Mouse (Mus musculus) megakaryocyte, adult 5-6 weeks (primary cell): ENCODE measurements around the gene Zfp282. TPM values are rescaled to one million over a fixed set of nuclear protein-coding genes. Genes with fewer than 3 reads are reported as not detected.

Source experiments
- ATAC-seq: 2 replicates; pipeline ENCODE4 v1.8.0; 2016; ENCODE audit warnings: mild to moderate bottlenecking, inconsistent platforms; ENCODE audit not compliant: poor library complexity, severe bottlenecking
- total RNA-seq, 2 experiments: library from RNA; stranded (forward) in 1 of 2; stranded (reverse) in 1 of 2; fragments of 153-499, 151-499 nt in 1 of 2; fragments of 221-1000, 200-1000 nt in 1 of 2; gene quantifications; 2 replicates each; pipeline versions ENCODE4 v1.2.3 to v1.2.4; 2015 to 2017

Gene Zfp282
- total RNA-seq, 2 experiments from 2014 or later: 4.6 to 8.4 TPM

DNA sequence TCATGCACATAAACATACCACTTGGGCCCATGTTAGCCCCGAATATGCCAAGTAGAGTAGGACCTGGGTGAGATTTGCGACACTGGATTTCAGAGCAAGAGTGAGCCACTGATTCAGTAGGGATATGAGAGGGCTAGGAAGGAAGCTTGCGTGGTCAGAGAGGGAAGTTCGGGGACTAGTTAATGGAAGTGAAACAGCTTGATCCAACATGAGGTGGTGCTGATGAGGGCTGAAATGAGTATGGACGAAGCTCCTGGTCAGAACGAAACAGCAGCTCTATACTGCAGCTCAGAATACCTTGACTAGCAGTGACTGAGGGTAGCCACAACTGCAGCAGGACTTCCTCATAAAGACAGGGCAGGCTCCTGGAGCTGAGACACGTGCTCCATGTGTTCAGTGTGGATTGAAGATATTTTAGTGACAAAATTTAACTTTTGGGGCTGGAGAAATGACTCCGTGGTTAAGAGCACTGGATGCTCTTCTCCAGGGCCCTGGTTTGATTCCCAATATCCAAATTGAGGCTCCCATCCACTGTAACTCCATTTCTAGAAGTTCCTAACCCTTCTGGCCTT is 11.9 kb downstream of the Zfp282 start:
- ATAC-seq: peak; percentile 49

DNA sequence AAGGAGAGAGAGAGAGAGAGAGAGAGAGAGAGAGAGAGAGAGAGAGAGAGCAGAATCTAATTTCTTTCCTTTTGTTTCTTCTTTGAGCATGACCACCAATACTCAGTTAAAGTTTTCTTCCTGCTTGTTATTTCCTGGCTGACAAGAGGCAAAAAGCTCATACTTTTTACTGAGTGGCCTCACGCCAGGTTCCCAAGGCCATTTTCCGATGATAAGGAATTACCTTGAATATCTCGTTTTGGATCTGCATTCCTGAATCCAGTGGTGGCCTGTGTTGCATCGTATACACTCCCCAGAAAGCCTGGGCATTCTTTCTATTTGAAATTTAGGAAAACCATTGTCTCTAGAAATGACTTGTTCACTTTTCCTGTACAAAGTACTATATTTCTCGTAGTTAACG is 22.4 kb downstream of the Zfp282 start:
- no peak for ATAC-seq

DNA sequence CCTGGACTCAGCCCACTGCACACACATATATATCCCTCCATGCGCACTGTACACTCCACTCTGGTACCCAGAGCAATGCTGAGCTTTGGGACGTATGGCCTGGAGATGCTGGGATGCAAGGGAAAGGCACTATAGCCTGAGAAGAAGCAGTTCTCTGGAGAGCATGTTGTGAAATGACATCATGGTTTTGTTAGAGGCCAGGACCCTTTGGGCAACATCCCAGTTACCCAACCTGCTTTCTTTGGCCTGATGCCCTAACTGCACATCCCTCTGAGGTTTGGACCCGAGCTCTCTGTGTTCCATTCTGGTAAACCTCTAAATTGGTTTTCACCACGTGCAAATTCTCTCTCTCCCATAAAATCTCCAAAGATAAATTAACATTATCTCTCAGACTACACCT is 26.6 kb downstream of the Zfp282 start:
- no peak for ATAC-seq

DNA sequence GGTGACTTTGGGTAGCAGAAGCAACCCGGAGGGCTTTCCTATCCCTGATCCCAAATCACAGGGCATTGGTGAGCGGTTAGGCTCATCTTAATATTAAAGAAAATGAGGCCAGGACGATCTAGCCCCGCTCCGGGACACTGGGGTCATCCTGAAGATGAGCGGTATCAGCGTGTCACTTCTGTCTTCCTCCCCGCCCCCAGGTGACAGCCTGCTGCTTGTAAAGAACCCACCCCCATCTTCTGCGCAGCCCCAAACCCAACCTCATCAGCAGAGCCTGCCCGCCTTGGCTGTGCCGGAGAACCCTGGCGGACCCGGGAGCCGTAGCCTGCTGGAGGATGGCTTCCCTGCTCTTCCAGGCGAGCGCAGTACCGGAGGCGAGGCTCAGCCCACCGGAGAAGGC is 27.4 kb downstream of the Zfp282 start:
- no peak for ATAC-seq

DNA sequence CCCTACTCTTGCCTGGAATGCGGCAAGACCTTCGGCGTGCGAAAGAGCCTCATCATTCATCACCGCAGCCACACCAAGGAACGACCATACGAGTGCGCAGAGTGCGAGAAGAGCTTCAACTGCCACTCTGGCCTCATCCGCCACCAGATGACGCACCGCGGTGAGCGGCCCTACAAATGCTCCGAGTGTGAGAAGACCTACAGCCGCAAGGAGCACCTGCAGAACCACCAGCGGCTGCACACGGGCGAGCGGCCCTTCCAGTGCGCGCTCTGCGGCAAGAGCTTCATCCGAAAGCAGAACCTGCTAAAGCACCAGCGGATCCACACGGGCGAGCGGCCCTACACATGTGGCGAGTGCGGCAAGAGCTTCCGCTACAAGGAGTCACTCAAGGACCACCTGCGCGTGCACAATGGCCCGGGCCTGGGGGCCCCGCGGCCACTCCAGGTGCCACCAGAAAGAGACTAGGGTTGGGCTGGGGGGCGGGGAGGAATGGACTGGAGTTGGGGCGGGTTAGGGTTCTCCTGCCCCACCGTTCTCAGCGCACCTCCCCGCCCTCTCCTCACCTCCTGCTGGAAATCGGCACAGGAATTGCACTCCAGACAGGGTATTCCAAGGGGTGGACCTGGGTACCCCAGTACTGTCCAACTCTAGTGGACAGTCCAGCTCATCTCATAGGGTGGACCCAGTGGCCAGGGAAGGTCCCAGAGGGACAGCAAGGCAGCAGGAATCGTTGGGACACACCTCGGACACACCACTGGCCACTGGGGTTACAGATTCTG is 28.1 kb downstream of the Zfp282 start:
- no peak for ATAC-seq

DNA sequence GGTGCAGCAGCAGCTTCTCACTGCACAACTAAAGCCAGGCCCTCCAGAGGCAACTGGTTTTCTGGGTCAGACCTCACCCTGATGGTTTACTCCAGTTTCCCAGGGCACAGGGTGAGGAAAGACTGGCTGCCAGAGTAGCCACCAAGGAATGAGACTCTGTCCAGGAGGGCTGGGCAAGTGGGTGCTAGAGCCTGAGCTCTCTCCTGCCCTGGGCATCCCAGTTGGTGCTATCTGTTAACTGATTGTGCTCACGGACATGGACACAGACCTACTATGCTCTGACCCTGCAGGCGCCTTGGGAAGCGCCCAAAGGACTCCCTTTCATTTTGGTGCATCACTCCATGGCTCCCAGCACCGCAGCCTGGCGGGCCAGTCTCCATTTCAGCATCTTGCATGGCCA is 29.3 kb downstream of the Zfp282 start:
- ATAC-seq: no peak

DNA sequence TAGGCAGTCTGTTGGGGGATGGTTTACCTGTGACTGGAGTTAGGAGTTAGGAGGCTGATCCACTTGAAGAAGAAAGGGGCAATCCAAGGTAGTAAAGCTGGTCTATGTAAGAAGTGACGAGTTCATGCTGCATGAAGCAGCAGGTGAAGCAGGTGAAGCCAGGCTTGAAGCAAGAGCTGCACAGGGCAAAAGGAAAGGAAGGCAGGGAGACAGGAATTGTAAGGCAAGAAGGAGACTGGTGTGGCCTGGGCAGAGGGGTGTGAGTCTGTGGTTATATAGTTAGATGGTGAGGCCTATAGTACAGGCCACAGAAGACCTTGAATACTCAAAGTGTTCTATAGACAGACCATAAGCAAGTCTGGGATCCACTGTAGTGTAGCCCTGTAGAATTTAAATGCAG is 32.0 kb downstream of the Zfp282 start:
- ATAC-seq: no peak

DNA sequence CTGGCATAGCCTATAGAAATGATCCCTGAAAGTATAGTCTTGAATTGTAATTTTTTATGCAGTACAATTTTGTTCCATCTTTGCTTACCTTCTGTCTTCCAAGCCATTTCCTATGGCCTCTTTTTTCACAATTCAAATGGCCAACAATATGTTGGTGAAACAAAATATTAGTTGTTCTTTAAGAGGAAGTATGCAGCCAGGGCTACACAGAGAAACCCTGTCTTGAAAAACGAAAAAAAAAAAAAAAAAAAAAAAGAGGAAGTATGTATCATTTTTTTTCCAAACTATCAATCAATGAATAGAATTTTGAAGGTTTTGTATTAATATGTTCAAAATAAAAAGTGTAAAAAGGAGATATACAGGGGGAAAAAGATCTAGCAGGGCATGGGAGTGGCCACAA is 34.6 kb downstream of the Zfp282 start:
- peak; percentile 51; the same call in 1 of the 2 replicates for ATAC-seq

DNA sequence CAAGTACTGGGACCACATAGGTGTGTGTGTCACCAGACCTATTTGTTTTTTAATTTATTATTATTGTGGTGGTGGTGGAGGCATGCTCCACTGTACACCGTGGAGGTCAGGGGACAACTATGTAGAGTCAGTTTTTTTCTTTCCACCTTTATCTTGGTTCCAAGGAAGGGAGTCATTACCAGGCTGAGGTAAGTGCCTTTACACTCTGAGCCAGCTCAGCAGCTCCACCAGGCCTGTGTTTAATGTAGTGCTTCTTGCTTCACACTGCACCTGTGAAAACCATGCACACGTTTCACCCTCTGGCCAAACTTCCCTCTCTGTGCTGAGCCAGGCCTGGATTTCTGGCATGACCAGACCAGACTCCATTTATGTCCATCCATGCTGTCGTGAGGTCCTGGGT is 36.0 kb downstream of the Zfp282 start:
- no peak for ATAC-seq

DNA sequence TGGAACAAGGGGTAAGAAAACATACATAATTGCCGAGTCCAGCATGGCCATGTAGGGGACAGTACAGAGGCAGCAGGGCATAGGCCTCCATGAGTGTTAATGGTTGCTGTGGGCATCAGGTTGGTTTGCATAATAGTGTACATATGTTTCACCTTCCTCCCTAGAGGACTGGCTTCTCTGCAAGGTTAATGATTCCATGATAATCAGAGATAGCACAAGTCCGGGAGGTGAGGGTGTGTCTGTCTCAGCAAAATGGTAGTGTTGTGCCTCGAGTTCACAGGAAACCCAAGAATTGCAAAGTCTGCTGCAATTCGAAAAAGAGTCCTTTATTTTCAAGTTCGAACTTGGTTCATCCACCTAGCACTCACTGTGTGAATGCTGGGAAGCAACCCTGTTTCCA is 40.0 kb downstream of the Zfp282 start:
- ATAC-seq: no peak

DNA sequence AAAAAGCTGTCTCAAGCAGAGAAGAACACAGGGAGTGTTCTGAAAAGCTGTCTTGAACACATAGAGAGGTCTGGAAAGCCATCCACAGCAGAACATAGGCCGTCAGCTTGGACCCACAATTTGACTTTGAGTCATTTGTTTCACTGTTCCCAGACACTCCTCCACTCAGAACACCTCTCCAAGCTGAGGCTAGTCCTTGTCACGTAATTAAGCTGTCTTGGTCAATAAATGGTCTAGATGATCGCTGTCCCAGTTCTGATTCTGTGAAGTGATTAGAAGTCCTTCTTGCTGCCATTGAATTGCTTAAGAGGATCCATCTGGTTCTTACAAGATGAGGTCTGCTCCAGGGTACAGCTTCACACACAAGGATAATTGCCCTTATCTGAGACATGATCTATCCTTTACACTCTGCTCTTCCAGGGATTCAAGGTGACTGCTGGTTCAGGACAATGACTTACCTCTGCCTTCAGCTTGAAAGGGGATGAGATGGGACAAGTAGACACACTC is 41.8 kb downstream of the Zfp282 start:
- no peak for ATAC-seq

DNA sequence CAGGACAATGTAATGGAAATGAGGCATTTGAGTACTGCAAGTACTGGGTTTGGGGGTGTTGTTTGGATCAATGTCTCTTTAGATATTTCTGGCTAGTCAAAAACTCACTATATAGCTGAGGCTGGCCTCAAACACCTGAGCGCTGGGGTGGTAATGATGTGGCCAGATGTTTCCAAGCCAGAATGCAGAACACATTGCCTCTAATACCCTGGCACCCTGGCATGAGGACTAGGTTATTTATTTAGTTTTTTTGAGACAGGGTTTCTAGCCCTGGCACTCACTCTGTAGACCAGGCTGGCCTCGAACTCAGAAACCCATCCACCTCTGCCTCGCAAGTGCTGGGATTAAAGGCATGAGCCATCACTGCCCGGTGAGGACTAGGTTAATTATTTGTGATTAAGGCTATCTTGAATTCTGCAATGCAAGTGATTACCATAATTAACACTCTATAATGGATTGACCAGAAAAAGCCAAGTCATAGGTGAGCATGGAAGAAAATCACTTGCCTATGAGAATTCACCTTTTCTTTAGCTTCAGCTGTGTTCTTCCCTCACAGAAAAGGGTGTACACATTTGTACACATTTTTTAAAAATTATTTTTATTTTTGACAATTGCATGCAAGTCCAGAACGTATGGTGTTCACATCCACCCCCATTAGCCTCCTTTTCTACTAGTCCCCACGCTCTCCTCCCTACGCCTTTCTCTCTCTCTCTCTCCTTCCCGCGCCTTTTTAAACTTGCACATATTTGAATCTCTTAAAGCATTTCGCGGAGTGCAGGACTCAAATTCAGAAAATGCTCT is 42.8 kb downstream of the Zfp282 start:
- ATAC-seq: peak; percentile 17; the same call in 1 of the 2 replicates

DNA sequence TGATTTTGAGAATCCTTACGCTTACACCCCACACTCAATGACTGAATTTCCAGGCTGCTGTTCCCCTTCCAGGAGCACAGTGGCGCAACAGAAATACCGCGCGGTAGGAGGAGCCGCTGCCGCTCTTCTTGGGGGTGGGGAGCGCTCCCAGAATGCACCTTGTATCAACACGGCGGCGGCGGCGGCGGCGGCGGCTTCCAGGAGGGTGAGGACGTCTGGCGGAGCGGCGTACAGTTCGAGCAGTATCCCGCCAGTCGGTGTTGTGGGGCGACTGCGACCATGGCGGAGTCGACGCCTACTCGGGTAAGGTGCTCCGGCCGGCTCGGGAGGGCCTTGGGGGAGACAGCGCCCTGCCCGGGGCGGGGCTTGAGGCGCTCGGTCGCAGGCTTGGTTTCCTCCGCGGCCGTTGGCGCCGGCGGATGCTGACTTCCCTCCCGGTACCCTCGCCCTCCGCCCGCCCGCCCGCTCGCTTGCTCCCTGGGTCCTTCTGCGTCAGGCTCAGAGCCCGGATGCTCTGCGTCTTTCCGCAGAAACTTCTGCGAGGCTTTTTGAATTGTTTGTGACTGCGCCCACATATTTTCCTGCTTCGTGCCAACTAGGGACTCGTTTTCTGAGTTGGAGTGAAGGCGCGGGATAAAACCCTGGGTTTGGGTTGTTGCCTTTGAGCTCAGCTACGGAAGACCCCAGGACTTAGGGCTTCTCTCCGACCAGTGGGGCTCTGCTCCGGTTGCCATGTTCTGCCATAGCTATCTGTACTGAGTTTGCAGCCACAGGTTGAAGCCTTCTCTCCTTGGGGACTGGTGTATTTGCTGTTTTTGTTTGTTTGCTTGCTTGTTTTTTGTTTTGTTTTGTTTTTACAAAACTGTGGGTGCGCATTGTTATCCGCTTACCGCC is 43.7 kb downstream of the Zfp282 start, which contains the start of gene Zfp212:
Gene Zfp212, plus strand, starts transcription at position 30 of the 894 bp plus-strand sequence.
- peak; percentile 96 for ATAC-seq

DNA sequence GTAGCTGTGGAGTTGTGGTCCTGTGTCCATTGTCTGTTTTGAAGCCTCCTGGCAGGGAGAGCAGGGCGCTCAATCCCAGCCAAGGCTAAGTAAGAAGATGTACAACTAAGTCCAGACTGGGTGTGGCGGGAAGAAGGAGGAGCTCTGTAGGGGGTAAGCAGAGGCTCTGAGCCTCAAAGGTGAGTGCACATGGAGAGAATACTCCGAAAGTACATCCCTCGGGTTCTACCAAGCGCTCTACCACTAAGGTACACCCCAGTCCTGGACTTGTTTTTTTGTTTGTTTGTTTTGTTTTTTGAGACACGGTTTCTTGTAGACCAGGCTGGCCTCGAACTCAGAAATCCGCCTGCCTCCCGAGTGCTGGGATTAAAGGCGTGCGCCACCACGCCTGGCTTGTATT is 65.5 kb downstream of the Zfp282 start:
- no peak for ATAC-seq

DNA sequence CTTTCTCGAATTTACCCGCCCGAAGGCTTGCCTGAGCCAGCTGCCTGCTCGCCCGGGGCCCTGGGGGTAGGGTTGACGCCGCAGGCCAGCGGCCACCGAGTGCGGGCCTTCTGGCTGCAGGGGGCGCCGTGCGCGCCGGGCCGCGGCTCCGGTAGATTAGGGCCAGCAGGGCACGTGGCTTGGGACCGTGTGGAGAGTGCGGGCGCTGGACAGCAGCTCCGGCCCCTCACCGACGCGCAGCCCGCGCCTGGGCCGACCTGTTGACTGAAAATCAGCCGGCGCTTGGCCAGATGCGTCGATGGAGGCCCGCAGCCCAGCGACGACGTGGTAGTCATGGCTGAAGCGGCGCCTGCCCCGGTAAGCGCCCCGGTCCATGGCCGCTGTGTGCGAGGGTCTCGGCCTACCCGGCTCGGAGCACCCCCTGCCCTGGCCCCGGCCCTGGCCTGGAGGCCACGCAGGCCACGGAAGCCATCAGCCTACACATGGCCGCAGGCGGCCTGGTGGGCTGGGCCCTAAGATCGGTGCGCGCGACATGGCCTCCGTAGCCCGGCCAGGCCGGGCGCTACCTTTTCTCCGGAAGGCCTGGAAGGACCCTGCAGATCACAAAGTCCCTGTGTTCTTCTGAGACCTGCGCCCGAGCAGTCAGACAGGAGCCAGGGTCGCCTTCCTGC is 66.2 kb downstream of the Zfp282 start:
- peak; percentile 100 for ATAC-seq

DNA sequence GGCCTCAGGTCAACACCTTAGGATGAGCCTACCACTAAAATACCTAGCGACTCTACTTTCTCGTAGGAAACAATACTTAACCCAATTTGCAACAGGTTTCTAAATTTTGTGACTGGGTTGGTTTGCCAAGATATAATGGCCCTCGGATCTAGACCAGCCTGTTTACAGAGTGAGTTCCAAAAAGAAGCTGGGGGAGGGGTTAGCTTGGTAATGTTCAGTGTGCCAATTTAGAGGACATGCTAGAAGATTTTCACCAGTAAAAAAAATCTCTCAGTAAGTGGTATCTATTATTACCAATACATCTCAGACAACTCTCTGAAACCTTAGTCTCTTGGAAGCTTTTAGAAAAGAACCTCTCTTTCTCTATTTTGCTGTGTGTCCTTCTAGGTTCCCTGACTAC is 66.7 kb downstream of the Zfp282 start:
- no peak for ATAC-seq

DNA sequence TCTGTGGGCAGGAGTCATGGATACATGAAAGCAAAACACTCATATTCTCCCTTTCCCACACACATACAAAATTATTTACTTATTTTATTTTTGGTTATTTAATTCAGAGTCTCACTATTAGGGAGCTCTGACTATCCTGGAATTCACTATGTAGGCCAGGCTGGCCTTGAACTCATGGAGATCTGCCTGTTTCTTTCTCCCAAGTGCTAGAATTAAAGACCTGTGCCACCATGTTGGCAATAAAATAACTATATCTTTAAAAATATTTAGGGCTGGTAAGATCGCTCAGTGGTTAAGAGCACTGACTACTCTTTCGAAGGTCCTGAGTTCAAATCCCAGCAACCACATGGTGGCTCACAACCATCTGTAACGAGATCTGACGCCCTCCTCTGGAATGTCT is 70.4 kb downstream of the Zfp282 start:
- no peak for ATAC-seq

DNA sequence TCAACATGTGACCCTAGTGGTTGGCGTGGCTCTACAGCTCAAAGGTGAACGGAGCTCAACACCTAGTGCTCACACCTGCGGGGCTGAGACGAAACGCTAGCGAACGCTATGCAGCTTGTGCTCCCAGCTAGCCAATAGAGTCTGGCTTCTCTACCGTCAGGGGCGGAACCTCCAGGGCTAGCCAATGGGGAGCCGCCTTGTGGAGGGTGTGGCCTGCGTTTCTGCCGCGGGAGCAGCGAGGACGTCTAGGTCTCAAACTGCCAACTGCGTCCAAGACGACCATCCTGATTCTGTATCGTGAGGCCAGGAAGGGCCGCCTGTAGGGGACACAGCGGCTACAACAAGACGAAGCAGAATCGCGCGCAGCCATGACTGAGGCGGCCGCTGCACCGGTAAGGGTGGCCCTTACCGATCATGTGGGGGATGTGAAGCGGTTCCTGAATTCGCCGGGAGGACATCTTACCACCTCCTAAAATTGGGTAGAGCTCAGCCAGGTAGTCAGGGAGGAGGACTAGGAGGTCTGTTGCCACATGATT is 76.3 kb downstream of the Zfp282 start, which contains the start of gene Zfp956:
Gene Zfp956, plus strand, starts transcription at position 200 of the 536 bp plus-strand sequence.
- peak; percentile 99 for ATAC-seq

DNA sequence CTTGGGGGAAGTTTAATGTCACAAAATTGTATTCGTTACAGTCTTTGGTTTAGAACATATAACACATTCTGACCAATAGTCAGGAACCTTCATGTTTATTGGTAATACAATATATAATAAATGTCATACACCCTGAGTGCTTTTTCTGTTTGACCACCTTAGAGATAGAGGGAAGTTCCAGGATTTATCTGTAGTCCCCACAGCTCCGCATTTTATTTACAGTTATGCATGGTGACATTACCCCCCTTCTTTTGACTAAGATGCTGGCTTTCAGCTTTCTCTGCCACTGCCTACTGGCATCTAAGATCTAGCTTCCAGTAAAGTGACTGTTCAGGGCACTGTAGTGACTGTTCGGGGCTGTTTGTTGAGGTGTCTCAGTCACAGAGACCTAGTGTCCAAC is 77.4 kb downstream of the Zfp282 start:
- ATAC-seq: no peak

DNA sequence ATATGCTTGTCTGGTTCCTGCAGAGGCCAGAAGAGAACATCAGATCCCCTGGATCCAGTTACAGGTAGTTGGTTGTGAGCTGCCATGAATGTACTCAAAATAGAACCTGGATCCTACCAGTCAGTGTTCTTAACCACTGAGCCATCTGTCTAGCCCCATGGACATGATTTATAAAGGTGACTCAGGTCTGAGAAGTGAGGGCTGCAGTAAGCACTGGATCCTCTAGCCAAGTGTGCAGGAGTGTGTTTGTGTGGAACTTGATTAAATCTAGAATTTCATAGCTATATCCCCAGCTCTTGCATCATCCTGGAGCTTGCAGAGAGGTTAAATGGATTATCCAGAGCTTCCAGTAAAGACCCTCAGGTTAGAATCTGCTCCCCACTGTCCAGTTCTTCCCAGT is 80.8 kb downstream of the Zfp282 start:
- no peak for ATAC-seq
